Mouse (Mus musculus) liver, embryonic 15.5 days (tissue): ENCODE data around the gene Oprd1. TPM values are rescaled to one million over a fixed set of nuclear protein-coding genes. Genes with fewer than 3 reads are reported as not detected.

Source experiments
- ATAC-seq: fragments of 200-750 bp; cut with Nextera tagmentation; 2 replicates; pipeline ENCODE4 v1.8.0; 2017; ENCODE audit warnings: moderate number of reproducible peaks, mild to moderate bottlenecking, moderate library complexity; ENCODE audit not compliant: insufficient read depth
- H3K27ac ChIP-seq: fragments of 300-500 bp; sonication (generic); replicated peaks from 2 replicates; pipeline ENCODE4 v1.5.1; 2015; ENCODE audit warnings: mild to moderate bottlenecking, inconsistent platforms
- H3K27me3 ChIP-seq: fragments of 300-500 bp; sonication (generic); 2 replicates; pipeline ENCODE4 v1.6.1; 2015; ENCODE audit warnings: mild to moderate bottlenecking, inconsistent platforms
- H3K36me3 ChIP-seq: fragments of 300-500 bp; sonication (generic); replicated peaks from 2 replicates; pipeline ENCODE4 v1.6.1; 2015; ENCODE audit warnings: moderate library complexity, mild to moderate bottlenecking, inconsistent platforms
- H3K4me1 ChIP-seq: fragments of 300-500 bp; sonication (generic); replicated peaks from 2 replicates; pipeline ENCODE4 v1.6.1; 2015; ENCODE audit warnings: inconsistent platforms
- H3K4me2 ChIP-seq: fragments of 300-500 bp; sonication (generic); 2 replicates; pipeline ENCODE4 v1.6.1; 2015; ENCODE audit warnings: moderate library complexity, mild to moderate bottlenecking, inconsistent platforms
- H3K4me3 ChIP-seq: fragments of 300-500 bp; sonication (generic); replicated peaks from 2 replicates; pipeline ENCODE4 v1.5.1; 2015; ENCODE audit warnings: mild to moderate bottlenecking, inconsistent platforms
- H3K9ac ChIP-seq: fragments of 300-500 bp; sonication (generic); 2 replicates; pipeline ENCODE4 v1.6.1; 2015; ENCODE audit warnings: moderate library complexity, mild to moderate bottlenecking, inconsistent platforms
- H3K9me3 ChIP-seq: fragments of 300-500 bp; sonication (generic); replicated peaks from 2 replicates; pipeline ENCODE4 v1.6.1; 2016; ENCODE audit warnings: inconsistent platforms
- WGBS: fragments of 180-500 bp; shearing (Covaris S2); methylation state at CpG from one replicate; pipeline ENCODE4 v1.1.7; 2015; ENCODE audit warnings: mixed read lengths; ENCODE audit not compliant: insufficient replicate concordance; 5-methylcytosine and 5-hydroxymethylcytosine counted together
- polyA plus RNA-seq: library from polyadenylated mRNA; unstranded; fragments of >200 nt; fragmentation: Nextera tagmentation; extraction: Ambion mirVana; gene quantifications from 2 replicates; pipeline ENCODE4 v1.2.1, GENCODE M21; 2015

Oprd1 gene
- polyA plus RNA-seq, 1 experiment from 2014 or later = not detected

DNA sequence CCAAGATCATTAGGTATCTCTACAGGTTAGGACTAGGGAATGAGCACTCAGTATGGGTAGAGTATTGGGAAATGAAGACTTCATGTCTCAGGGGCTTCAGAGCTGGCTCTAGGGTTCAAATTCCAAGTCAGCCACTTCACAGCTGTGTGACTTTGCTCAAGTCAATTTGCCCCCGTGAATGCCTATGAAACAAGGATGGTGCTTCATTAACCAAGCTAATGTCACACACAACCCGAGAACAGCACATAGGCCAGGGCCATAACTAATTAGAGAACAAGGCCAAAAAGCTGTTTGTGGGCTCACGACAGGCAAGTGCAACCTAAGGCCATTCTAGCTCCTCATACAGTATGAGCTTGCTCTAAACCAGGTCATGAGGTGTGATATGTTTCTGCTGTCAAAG is 72.1 kb downstream of the Oprd1 start:
- no peak for ATAC-seq
- peaks cover 60% of the 10 kb centered on the region for H3K36me3 ChIP-seq
- peak overlapping the region; percentile 94 for H3K27ac ChIP-seq
- H3K4me2 ChIP-seq = peak overlapping the region; percentile 86
- no peaks in the 10 kb centered on the region for H3K27me3 ChIP-seq
- H3K4me1 ChIP-seq = peaks cover 83% of the 10 kb centered on the region
- H3K9me3 ChIP-seq = no peaks in the 10 kb centered on the region
- peak overlapping the region; percentile 98 for H3K9ac ChIP-seq
- WGBS = 76% methylated on average over 3 of the region's 3 CpGs
- H3K4me3 ChIP-seq = peak overlapping the region; percentile 94

DNA sequence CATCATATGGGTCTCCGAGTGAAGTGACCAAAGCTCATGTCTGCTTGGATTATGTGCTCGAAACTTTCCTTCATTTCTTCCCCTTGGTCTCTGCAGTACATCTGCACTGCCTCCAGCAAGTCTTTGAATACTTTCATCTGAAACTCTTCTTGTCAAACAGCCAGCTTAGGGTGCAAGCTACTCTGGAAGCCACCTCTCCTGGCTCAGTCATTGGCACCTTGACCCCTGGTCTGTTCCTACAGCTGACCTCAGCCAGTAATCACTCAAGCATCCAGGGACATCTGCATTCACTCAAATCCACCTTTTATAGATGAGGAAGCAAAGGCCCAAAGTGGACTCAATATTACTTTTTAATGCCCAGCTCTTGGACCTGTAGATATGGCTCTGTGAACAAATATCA is 72.6 kb downstream of the Oprd1 start:
- WGBS = 91% methylated on average over 2 of the region's 2 CpGs
- H3K9ac ChIP-seq = peak overlapping the region; percentile 98
- H3K4me2 ChIP-seq = peak overlapping the region; percentile 86
- ATAC-seq = no peak
- peaks cover 83% of the 10 kb centered on the region for H3K4me1 ChIP-seq
- peak overlapping the region; percentile 94 for H3K27ac ChIP-seq
- peak overlapping the region; percentile 94 for H3K4me3 ChIP-seq
- peaks cover 65% of the 10 kb centered on the region for H3K36me3 ChIP-seq
- H3K9me3 ChIP-seq = no peaks in the 10 kb centered on the region
- no peaks in the 10 kb centered on the region for H3K27me3 ChIP-seq

DNA sequence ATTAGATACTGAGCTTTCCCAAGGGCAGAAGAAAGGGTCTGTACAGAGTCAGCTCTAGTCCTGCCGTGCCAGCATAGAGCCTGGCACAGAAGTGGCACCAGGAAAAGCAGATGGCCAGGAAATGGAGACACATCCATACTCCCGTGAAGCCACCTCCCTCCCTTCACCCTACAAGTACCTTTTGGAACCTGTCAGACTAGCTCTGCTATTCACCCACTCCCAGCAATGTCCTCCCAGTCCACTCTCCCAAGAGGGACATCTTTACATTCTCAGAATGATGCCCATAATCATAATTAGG is 76.4 kb downstream of the Oprd1 start:
- Histone ChIP-seq H3K9ac (peak overlapping the region; percentile 3), H3K36me3 (peaks cover 97% of the 10 kb centered on the region), H3K9me3 (no peaks in the 10 kb centered on the region), H3K4me3 (peak overlapping the region; percentile 94), H3K4me1 (peaks cover 98% of the 10 kb centered on the region), H3K27ac (peak overlapping the region; percentile 73), H3K4me2 (peak overlapping the region; percentile 86), H3K27me3 (no peaks in the 10 kb centered on the region)
- ATAC-seq = no peak
- 71% methylated on average over 2 of the region's 2 CpGs for WGBS

DNA sequence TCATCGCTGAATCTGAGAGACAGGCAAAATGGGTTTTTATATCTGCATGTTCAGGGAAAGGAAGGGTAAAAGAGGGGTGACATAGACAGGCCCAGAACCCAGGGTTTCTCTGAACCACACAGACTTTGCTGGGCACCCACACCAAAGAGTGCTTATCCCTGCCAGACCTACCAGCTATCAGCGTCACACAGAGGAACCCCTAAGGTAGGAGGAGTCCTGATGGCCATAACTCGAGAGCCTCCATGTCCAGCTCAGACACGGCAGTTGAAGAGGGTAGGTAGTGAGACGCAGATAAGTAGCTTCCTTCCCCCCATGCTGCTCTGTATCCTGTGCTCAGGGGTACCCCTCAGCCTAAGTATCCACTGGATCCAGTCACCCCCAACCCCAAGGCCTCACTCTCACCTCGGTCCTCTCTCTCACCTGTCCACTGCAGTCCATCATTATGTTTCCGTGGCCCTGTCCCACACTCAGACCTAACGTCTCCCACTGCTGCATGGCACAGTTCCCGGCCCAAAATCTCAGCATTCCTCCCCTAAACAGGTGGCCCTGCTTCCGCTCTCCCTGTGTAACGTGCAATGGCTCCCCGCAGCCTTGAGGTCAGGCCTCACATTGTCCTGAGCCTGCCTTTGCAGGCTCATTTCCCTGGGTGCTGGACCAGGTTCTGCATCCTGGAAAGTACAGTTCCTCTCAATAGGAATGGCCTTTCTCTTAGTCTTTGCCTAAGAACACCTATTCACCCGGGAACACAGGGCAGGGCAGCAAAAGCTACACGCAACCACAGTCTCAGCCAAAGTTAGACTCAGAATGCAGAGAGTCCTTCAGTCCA is 77.0 kb downstream of the Oprd1 start:
- Histone ChIP-seq H3K9ac (peak overlapping the region; percentile 3), H3K27me3 (no peaks in the 10 kb centered on the region), H3K9me3 (no peaks in the 10 kb centered on the region), H3K4me1 (peaks cover 98% of the 10 kb centered on the region), H3K27ac (peak overlapping the region; percentile 73), H3K36me3 (peaks cover 97% of the 10 kb centered on the region), H3K4me2 (peak overlapping the region; percentile 86), H3K4me3 (peak overlapping the region; percentile 94)
- WGBS = 72% methylated on average over 14 of the region's 14 CpGs
- ATAC-seq = peak; percentile 58

DNA sequence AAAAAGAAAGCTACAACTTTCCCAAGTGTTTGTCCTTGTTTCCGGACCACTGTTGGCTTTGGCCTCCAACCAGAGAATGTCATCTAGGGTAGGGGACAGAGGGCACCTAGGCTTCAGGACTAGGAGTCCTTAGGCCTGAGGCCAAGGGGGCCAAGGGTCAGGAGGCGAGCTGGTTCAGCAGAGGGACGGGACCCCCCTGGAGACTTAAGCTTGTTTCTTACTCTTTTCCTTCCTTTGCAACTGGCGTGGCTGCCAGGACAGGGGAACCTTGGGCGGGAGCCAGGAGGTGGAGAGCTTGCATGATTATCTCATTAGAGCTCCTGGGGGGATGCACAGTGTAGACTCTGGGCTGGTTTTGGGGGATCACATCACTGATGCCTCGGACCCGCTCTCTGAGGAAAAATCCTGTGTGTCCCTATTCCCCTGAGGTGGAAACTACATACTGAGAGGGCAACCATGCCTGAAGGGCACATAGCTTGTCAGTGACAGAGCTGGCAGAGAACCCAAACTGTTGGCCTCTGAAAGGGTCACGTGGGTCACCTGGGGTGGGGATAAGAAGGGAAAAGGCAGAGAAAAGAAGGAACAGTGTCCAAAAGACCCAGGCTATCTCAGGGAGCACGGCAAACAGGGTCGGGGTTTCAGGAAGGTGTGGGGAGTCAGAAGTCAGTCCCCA is 78.0 kb downstream of the Oprd1 start:
- Histone ChIP-seq H3K4me2 (peak overlapping the region; percentile 86), H3K27ac (peak overlapping the region; percentile 73), H3K27me3 (no peaks in the 10 kb centered on the region), H3K9ac (peak overlapping the region; percentile 3), H3K4me3 (peak overlapping the region; percentile 94), H3K9me3 (no peaks in the 10 kb centered on the region), H3K4me1 (peaks cover 98% of the 10 kb centered on the region), H3K36me3 (peaks cover 91% of the 10 kb centered on the region)
- WGBS = 61% methylated on average over 10 of the region's 10 CpGs
- ATAC-seq = no peak

DNA sequence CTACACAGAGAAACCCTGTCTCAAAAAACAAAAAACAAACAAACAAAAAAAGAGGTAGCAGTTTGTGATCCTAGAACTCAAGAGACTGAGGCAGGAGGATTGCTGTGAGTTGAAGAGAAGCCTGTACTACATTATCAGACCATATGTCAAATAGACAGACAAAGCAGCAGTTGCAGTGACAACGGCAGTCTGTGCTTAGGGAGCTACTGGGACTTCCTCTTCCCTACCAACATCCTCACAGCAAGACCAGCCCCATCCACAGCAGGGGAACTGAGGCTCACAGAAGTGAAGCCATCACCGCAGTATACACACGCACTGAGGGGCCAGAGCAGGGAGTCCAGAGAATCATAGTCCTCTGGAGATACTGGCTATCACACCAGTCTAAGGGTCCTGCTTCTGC is 78.7 kb downstream of the Oprd1 start:
- 18% methylated on average over 3 of the region's 3 CpGs for WGBS
- H3K4me3 ChIP-seq = peak overlapping the region; percentile 94
- peak overlapping the region; percentile 86 for H3K4me2 ChIP-seq
- no peak for ATAC-seq
- no peaks in the 10 kb centered on the region for H3K9me3 ChIP-seq
- H3K27me3 ChIP-seq = no peaks in the 10 kb centered on the region
- peak overlapping the region; percentile 73 for H3K27ac ChIP-seq
- peaks cover 85% of the 10 kb centered on the region for H3K36me3 ChIP-seq
- peak overlapping the region; percentile 4 for H3K9ac ChIP-seq
- H3K4me1 ChIP-seq = peaks cover 98% of the 10 kb centered on the region

DNA sequence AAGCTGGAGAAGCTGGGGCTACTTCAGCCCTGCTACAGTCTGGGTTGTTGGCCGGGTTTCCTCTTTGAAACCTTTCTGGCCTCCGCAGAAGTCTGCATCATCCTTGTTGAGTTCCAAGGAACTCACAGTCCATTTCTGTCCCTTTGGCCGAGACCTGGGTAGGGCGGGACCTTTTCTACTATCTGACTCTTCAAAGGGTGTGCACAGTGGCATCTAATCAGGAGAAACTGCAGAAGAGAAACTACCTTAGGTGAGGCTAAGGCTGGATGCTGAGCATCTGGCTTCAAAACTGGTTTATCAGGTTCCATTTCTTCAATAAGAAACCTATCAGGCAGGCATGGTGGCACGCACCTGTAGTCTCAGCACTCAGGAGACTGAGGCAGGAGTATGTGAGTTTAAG is 79.7 kb downstream of the Oprd1 start:
- 70% methylated on average over 5 of the region's 5 CpGs for WGBS
- peak overlapping the region; percentile 73 for H3K27ac ChIP-seq
- ATAC-seq = no peak
- H3K4me3 ChIP-seq = peak overlapping the region; percentile 94
- H3K9me3 ChIP-seq = no peaks in the 10 kb centered on the region
- H3K36me3 ChIP-seq = peaks cover 78% of the 10 kb centered on the region
- peak overlapping the region; percentile 4 for H3K9ac ChIP-seq
- peaks cover 98% of the 10 kb centered on the region for H3K4me1 ChIP-seq
- H3K4me2 ChIP-seq = peak overlapping the region; percentile 86
- H3K27me3 ChIP-seq = no peaks in the 10 kb centered on the region

DNA sequence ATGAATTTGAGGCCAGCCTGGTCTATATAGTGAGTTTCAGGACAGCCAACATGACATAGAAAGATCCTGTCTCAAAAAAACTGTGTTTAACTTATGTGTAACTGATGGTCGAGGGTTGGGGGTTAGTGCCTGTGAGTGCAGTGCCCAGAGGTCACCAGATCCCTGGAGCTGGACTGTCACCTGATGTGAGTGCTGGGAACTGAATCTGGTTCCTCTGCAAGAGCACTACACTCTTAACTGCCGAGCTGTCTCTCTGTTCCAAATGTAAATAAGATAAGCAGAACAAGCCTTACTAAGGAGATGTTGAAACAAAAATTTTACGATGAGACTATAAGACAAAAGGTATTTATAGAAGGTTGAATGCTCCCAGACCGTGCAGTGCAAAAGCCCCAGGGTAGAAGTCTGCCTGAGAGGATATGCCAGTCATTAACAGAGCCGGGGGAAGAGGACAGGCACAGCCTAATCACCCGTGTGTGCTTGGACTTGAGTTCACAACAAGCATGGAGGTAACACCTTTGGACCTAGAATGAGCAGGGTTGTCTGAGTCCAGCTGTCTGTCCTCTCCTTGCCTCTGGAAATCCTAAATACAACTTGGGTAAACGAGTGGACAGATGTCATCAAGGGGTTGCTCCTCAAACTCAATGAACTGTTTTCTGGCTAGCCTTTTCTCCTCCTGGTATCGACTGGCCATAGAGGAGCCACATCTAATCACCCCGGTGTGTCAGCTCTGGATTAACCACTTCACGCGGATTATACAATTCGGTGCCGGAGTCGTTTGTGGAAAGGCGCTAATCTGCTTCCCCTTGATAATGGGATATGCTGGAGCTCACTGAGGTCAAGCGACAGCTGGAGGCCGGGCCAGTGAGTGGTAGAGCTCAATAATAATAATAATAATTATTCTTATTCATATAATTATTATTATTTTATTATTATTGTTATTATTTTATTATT is 81.1 kb downstream of the Oprd1 start:
- no peaks in the 10 kb centered on the region for H3K9me3 ChIP-seq
- peak overlapping the region; percentile 60 for H3K4me2 ChIP-seq
- H3K4me3 ChIP-seq = peak overlapping the region; percentile 10
- no peak for ATAC-seq
- no peaks in the 10 kb centered on the region for H3K27me3 ChIP-seq
- peaks cover 79% of the 10 kb centered on the region for H3K36me3 ChIP-seq
- peak overlapping the region; percentile 3; the same call in 1 of the 2 replicates for H3K9ac ChIP-seq
- peaks cover 99% of the 10 kb centered on the region for H3K4me1 ChIP-seq
- peak overlapping the region; percentile 99 for H3K27ac ChIP-seq
- WGBS = 45% methylated on average over 17 of the region's 17 CpGs

DNA sequence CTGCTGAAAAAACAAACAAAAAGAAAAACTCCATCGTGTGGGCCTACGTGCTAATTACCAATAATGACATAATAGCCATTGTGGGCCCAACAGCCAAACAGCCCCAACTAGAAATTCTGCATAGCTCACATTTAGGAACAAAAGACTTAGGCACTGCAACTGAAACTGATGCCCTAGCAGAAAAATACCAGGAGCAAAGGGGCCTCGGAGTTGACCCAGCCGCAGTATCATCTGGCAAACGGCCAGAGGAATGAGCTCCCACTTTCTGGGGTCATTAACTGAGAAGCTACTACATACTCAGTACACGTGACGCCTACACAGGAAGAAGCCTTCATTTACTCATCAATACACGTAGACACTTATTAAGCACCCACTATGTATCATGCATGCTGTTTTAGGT is 82.0 kb downstream of the Oprd1 start:
- Histone ChIP-seq H3K36me3 (peaks cover 79% of the 10 kb centered on the region), H3K9ac (no peak overlapping the region), H3K27me3 (no peaks in the 10 kb centered on the region), H3K9me3 (no peaks in the 10 kb centered on the region), H3K27ac (peak overlapping the region; percentile 99), H3K4me1 (peaks cover 99% of the 10 kb centered on the region), H3K4me2 (peak overlapping the region; percentile 60), H3K4me3 (no peak overlapping the region)
- no peak for ATAC-seq
- 87% methylated on average over 8 of the region's 8 CpGs for WGBS
